Mouse (Mus musculus): ENCODE data around the gene Fgd1. TPM values are rescaled to one million over a fixed set of nuclear protein-coding genes. Genes with fewer than 3 reads are reported as not detected.

The Fgd1 gene
- 14.5 and 16.0 TPM in 2 replicates for polyA plus RNA-seq (2016; fragmentation: Nextera tagmentation; extraction: Ambion mirVana)

DNA sequence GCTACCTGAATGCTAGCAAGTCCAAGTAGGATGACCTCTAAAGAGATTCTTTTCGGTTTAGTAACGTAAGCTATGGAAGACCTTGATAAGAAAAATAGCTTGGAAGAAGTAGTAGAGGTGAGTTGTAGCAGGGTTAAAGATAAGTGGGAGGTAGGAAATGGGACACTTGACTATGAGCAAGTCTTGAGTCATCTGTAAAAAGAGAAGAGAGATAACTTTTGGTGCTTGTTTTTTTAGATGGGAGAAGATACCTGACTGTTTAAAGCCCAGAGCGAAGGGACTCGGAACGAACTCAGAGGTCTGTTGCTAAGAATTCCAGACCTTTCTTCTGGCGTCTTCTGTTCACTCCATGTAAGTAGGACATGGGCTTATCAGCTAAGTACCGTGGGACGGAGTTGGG is at the start of gene Fgd1:
Gene Fgd1, plus strand, starts transcription at position 301 of the 400 bp plus-strand sequence.
- WGBS = 95% methylated on average over 8 of the region's 8 CpGs

DNA sequence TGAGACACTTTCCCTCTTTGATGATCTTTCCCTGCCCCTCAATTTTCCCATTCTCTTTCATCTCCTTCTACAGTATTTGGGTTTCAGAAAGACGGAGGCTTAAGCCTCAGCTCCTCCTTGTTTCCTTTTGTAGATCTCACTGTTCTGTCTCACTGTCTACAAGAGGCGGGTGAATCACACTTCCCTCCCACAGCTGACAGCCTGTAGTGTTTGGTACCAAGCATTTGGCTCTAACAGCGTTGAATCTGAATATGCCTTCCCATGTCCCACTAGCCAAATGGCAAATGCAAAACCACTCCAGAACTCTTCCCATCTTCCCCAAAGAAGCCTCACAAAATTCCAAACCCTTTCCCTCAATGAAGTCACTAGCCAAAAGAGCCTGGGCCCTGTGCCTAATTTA is 49.2 kb upstream of the Fgd1 start:
- Histone ChIP-seq H3K27me3 (no peaks in the 10 kb centered on the region), H3K9ac (no peak overlapping the region), H3K27ac (no peak overlapping the region), H3K4me1 (no peaks in the 10 kb centered on the region), H3K9me3 (replicated peaks) (no peaks in the 10 kb centered on the region), H3K4me2 (replicated peaks) (no peak overlapping the region), H3K4me3 (no peak overlapping the region), H3K36me3 (peaks cover 61% of the 10 kb centered on the region)
- no peak for ATAC-seq (ENCODE audit: low FRiP score)
- WGBS = 95% methylated on average over 3 of the region's 3 CpGs

More for the DNA sequence above, at the start of gene Fgd1:
- Histone ChIP-seq H3K27me3 (peaks cover 3% of the 10 kb centered on the region; the same call in 1 of the 2 replicates), H3K36me3 (no peaks in the 10 kb centered on the region), H3K9me3 (replicated peaks) (no peaks in the 10 kb centered on the region), H3K4me3 (peak within 1 kb of the TSS; percentile 71), H3K4me1 (peaks cover 21% of the 10 kb centered on the region), H3K27ac (peak within 1 kb of the TSS; percentile 93), H3K4me2 (replicated peaks) (peak within 1 kb of the TSS; percentile 65), H3K9ac (peak within 1 kb of the TSS; percentile 83)
- no peak for ATAC-seq (ENCODE audit: low FRiP score)

DNA sequence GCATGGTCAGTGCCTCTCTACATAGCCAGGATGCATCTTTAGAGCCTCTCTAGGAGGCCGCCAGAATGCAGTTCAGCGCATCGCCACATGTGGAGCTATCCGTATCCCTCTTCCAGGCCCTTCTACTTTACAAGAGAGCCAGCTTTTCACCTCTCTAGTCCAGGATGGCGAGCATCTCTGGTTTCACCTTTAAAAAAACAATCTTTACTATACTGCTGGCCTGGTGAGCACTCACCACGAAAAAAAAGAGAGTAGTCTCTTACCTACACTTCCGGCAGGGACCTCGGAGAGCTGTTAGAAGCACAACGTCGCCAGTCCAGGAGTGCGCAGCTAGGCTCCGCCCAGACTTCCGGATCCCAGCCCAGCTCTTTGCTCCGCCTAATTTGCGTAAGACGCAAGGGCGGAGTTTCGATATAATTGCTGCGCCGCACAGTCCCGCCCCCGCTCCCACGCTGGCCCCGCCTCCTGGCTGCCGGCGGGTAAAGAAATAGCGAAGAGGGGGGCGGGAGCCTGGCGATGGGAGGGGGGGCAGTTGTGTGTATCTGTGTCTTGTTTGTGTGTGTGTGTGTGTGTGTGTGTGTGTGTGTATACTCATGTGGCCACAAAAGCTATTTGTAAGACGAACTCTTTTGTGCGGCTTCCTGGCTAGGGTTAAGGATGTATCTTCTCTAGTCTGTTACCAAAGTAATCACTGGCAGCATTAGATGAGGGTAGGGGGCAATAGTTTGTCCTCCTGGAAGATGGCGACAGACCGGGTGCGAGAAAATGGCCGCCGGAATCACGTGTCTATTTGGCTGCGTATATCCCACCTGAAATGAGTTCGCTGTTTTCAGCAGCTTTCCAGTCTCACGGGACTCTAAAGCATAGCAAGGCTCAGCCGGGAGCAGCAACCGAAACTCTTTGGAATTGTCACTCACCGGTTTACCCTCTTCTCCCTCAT is 28.7 kb upstream of the Fgd1 start, which contains the start of gene Gnl3l:
Gene Gnl3l, minus strand, starts transcription at position 385 of the 940 bp plus-strand sequence.
- 32% methylated on average over 42 of the region's 43 CpGs for WGBS
- peak; percentile 97 for ATAC-seq (ENCODE audit: low FRiP score)

DNA sequence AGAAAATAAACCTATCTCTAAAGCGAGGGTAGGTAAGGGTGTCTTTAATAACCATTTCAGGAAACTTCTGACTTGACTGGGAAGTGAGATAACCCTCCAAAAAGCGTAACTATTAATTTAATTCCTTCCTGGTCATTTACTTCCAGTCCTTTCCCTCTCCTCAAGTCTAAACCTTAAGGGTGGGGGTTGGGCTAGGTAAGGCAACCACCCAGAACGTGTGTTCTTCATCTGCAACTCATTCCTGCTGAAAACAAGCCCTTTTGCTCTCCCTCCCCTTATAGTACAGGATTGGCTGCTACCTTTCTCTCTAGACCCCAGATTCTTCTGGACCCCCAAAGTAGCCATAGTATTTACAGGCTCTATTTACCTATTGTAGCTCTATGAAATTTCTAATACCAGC is 28.1 kb upstream of the Fgd1 start:
- H3K27ac ChIP-seq = peak overlapping the region; percentile 80
- WGBS = 12% methylated on average over 3 of the region's 3 CpGs
- ATAC-seq (ENCODE audit: low FRiP score) = no peak

More for the DNA sequence above, 28.7 kb upstream of the Fgd1 start, which contains the start of gene Gnl3l:
- no peaks in the 10 kb centered on the region for H3K27me3 ChIP-seq
- no peaks in the 10 kb centered on the region for H3K9me3 ChIP-seq (replicated peaks)
- H3K9ac ChIP-seq = peak within 1 kb of the TSS; percentile 55
- H3K4me2 ChIP-seq (replicated peaks) = peak within 1 kb of the TSS; percentile 52
- H3K4me3 ChIP-seq = peak within 1 kb of the TSS; percentile 43
- H3K27ac ChIP-seq = peak within 1 kb of the TSS; percentile 80
- 0 out of 2 replicates have a peak, but pooled peaks cover under 1% of the 10 kb centered on the region for H3K36me3 ChIP-seq
- H3K4me1 ChIP-seq = 0 out of 2 replicates have a peak, but pooled peaks cover 3% of the 10 kb centered on the region

DNA sequence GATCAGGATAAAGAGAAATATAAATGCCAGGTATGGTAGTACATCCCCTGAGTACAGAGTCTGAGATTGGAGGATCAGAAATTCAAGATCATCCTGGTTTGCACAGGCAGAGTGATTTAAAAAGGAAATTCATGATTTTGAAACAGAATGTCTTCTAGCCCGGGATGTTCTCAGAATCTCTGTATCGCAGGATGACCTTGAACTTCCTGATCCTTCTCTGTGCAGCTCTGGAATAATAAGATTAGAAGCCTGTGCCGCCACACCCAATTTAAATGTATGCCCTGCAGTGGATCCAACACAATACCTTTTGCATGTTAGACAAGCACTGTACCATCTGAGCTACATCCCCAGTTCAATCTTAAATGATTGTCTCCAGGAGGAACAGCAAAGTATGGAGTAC is 27.2 kb upstream of the Fgd1 start:
- Histone ChIP-seq H3K9me3 (replicated peaks) (no peaks in the 10 kb centered on the region), H3K4me2 (replicated peaks) (peak overlapping the region; percentile 52), H3K36me3 (no peaks in the 10 kb centered on the region), H3K4me1 (0 out of 2 replicates have a peak, but pooled peaks cover 3% of the 10 kb centered on the region), H3K27ac (no peak overlapping the region), H3K4me3 (peak overlapping the region; percentile 43; the same call in 1 of the 2 replicates), H3K27me3 (no peaks in the 10 kb centered on the region), H3K9ac (no peak overlapping the region)
- 82% methylated on average over 3 of the region's 3 CpGs for WGBS
- ATAC-seq (ENCODE audit: low FRiP score) = no peak

More for the DNA sequence above, 28.1 kb upstream of the Fgd1 start:
- Histone ChIP-seq H3K27me3 (no peaks in the 10 kb centered on the region), H3K4me1 (0 out of 2 replicates have a peak, but pooled peaks cover 3% of the 10 kb centered on the region), H3K36me3 (no peaks in the 10 kb centered on the region), H3K9ac (peak overlapping the region; percentile 49; the same call in 1 of the 2 replicates), H3K4me3 (peak overlapping the region; percentile 43), H3K4me2 (replicated peaks) (peak overlapping the region; percentile 52), H3K9me3 (replicated peaks) (no peaks in the 10 kb centered on the region)

GRCm38 (mm10) chrX:151031400-151031799 is 14.6 kb upstream of the Fgd1 start:
- Histone ChIP-seq H3K36me3 (no peaks in the 10 kb centered on the region), H3K27ac (no peak overlapping the region), H3K4me2 (replicated peaks) (no peak overlapping the region), H3K4me1 (no peaks in the 10 kb centered on the region), H3K9ac (no peak overlapping the region), H3K9me3 (replicated peaks) (no peaks in the 10 kb centered on the region), H3K4me3 (no peak overlapping the region), H3K27me3 (peaks cover 4% of the 10 kb centered on the region; the same call in 1 of the 2 replicates)
- no peak for ATAC-seq (ENCODE audit: low FRiP score)
- WGBS = 74% methylated on average over 3 of the region's 3 CpGs

GRCm38 (mm10) chrX:151041223-151041622 is 4.7 kb upstream of the Fgd1 start:
- no peaks in the 10 kb centered on the region for H3K36me3 ChIP-seq

DNA sequence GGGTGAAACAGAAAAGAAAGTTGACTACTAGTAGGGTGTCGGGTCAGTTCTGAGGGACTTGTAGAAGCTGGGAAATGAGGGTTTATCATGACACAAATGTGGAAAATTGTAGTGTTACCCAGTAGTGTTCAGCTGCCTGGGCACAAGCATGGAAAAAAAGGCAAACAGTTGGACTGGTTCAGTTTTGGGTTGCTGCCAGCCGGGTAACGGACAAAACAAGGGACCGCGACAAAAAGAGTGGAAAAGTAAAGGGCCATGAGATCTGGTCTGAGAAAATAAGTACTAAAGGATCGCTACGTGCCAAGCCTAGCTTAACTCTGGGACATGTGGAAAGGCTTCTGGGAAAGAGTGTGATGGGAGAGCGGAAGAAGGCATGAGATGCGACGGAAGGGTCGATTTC is 371 bp downstream of the Fgd1 start:
- no peak for ATAC-seq (ENCODE audit: low FRiP score)
- Histone ChIP-seq H3K4me3 (peak overlapping the region; percentile 71), H3K27ac (peak overlapping the region; percentile 93; the same call in 1 of the 2 replicates), H3K27me3 (peaks cover 3% of the 10 kb centered on the region; the same call in 1 of the 2 replicates), H3K4me1 (peaks cover 21% of the 10 kb centered on the region), H3K4me2 (replicated peaks) (peak overlapping the region; percentile 65), H3K9ac (peak overlapping the region; percentile 83; the same call in 1 of the 2 replicates), H3K36me3 (no peaks in the 10 kb centered on the region), H3K9me3 (replicated peaks) (no peaks in the 10 kb centered on the region)
- WGBS = 46% methylated on average over 11 of the region's 11 CpGs

More at GRCm38 (mm10) chrX:151041223-151041622, 4.7 kb upstream of the Fgd1 start:
- Histone ChIP-seq H3K9ac (no peak overlapping the region), H3K4me3 (no peak overlapping the region), H3K27me3 (no peaks in the 10 kb centered on the region), H3K27ac (no peak overlapping the region), H3K9me3 (replicated peaks) (no peaks in the 10 kb centered on the region), H3K4me2 (replicated peaks) (no peak overlapping the region), H3K4me1 (no peaks in the 10 kb centered on the region)
- ATAC-seq (ENCODE audit: low FRiP score) = no peak
- WGBS = 46% methylated on average over 5 of the region's 5 CpGs

GRCm38 (mm10) chrX:151046777-151047430 is 954 bp downstream of the Fgd1 start:
- H3K4me3 ChIP-seq = peak overlapping the region; percentile 71
- no peaks in the 10 kb centered on the region for H3K9me3 ChIP-seq (replicated peaks)
- H3K9ac ChIP-seq = peak overlapping the region; percentile 83
- peak overlapping the region; percentile 65 for H3K4me2 ChIP-seq (replicated peaks)
- WGBS = 20% methylated on average over 37 of the region's 62 CpGs
- peak; percentile 91 for ATAC-seq (ENCODE audit: low FRiP score)
- H3K27ac ChIP-seq = peak overlapping the region; percentile 93
- H3K27me3 ChIP-seq = peaks cover 3% of the 10 kb centered on the region; the same call in 1 of the 2 replicates
- H3K4me1 ChIP-seq = peaks cover 21% of the 10 kb centered on the region
- no peaks in the 10 kb centered on the region for H3K36me3 ChIP-seq

- peaks cover 3% of the 10 kb centered on the region; the same call in 1 of the 2 replicates for H3K27me3 ChIP-seq
- peak overlapping the region; percentile 93 for H3K27ac ChIP-seq
- H3K9me3 ChIP-seq (replicated peaks) = no peaks in the 10 kb centered on the region
- 22% methylated on average over 45 of the region's 56 CpGs for WGBS
- H3K4me3 ChIP-seq = peak overlapping the region; percentile 71
- H3K4me2 ChIP-seq (replicated peaks) = peak overlapping the region; percentile 65
- ATAC-seq (ENCODE audit: low FRiP score) = peak; percentile 71
- H3K9ac ChIP-seq = peak overlapping the region; percentile 83
- peaks cover 21% of the 10 kb centered on the region for H3K4me1 ChIP-seq
- no peaks in the 10 kb centered on the region for H3K36me3 ChIP-seq
Measured at GRCm38 (mm10) chrX:151047431-151048058, 1.6 kb downstream of the Fgd1 start.

- H3K27ac ChIP-seq = no peak overlapping the region
- H3K36me3 ChIP-seq = no peaks in the 10 kb centered on the region
- no peak overlapping the region for H3K4me3 ChIP-seq
- H3K4me1 ChIP-seq = peaks cover 21% of the 10 kb centered on the region
- 51% methylated on average over 8 of the region's 8 CpGs for WGBS
- peak overlapping the region; percentile 65 for H3K4me2 ChIP-seq (replicated peaks)
- peaks cover 5% of the 10 kb centered on the region; the same call in 1 of the 2 replicates for H3K27me3 ChIP-seq
- no peaks in the 10 kb centered on the region for H3K9me3 ChIP-seq (replicated peaks)
- H3K9ac ChIP-seq = no peak overlapping the region
- no peak for ATAC-seq (ENCODE audit: low FRiP score)
Measured at GRCm38 (mm10) chrX:151049661-151050215, 3.8 kb downstream of the Fgd1 start.

All from hindbrain, embryonic 12.5 days (tissue).